Mouse (Mus musculus) ZHBTc4 (cell line): ENCODE measurements around the gene Ces1b.

Experiments used
- DNase-seq: peaks from one replicate; pipeline ENCODE4 v3.0.0-alpha.2; 2011; ENCODE audit warnings: low read depth, low spot score

Ces1b gene

GRCm38 (mm10) chr8:93079887-93080286, at the start of gene Ces1b:
TSS of gene Ces1b (minus strand) at chr8:93080017.
- DNase-seq: no peak

- no peak for DNase-seq
These were observed 46.7 kb upstream of the Ces1b start for GRCm38 (mm10) chr8:93126476-93126875.

- no peak for DNase-seq
These were observed 42.2 kb upstream of the Ces1b start for GRCm38 (mm10) chr8:93122005-93122404.

GRCm38 (mm10) chr8:93095376-93095775, 15.6 kb upstream of the Ces1b start:
- DNase-seq: peak; percentile 38

- peak; percentile 75 for DNase-seq
These were observed 11.5 kb upstream of the Ces1b start for GRCm38 (mm10) chr8:93091324-93091723.

GRCm38 (mm10) chr8:93088686-93089122, 8.9 kb upstream of the Ces1b start:
- no peak for DNase-seq

GRCm38 (mm10) chr8:93088193-93088592, 8.4 kb upstream of the Ces1b start:
- DNase-seq: no peak

- no peak for DNase-seq
These were observed 4.6 kb downstream of the Ces1b start for GRCm38 (mm10) chr8:93075251-93075650.

- peak; percentile 43 for DNase-seq
These were observed 16.2 kb downstream of the Ces1b start for GRCm38 (mm10) chr8:93063416-93064117.

- peak; percentile 51 for DNase-seq
These were observed 20.6 kb downstream of the Ces1b start for GRCm38 (mm10) chr8:93059185-93059584.

GRCm38 (mm10) chr8:93055238-93055637, 24.6 kb downstream of the Ces1b start:
- no peak for DNase-seq

GRCm38 (mm10) chr8:93048510-93049416, 31.1 kb downstream of the Ces1b start:
- no peak for DNase-seq

- no peak for DNase-seq
These were observed 31.7 kb downstream of the Ces1b start, which contains the start of gene Ces1a for GRCm38 (mm10) chr8:93048092-93048491. TSS of gene Ces1a (minus strand) at chr8:93048192.

GRCm38 (mm10) chr8:93043083-93043482, 36.7 kb downstream of the Ces1b start:
- no peak for DNase-seq

GRCm38 (mm10) chr8:93040776-93041567, 38.8 kb downstream of the Ces1b start:
- DNase-seq: peak; percentile 17

GRCm38 (mm10) chr8:93040256-93040655, 39.6 kb downstream of the Ces1b start:
- DNase-seq: no peak

- DNase-seq: peak; percentile 57
These were observed 41.0 kb downstream of the Ces1b start for GRCm38 (mm10) chr8:93038831-93039230.

GRCm38 (mm10) chr8:93030664-93031063, 49.2 kb downstream of the Ces1b start:
- no peak for DNase-seq

- DNase-seq: peak; percentile 17
These were observed 58.1 kb downstream of the Ces1b start for GRCm38 (mm10) chr8:93021738-93022137.

GRCm38 (mm10) chr8:93014300-93014699, 65.5 kb downstream of the Ces1b start:
- DNase-seq: no peak

- no peak for DNase-seq
These were observed 67.6 kb downstream of the Ces1b start for GRCm38 (mm10) chr8:93012226-93012625.

- peak; percentile 73 for DNase-seq
These were observed 68.4 kb downstream of the Ces1b start for GRCm38 (mm10) chr8:93011439-93011838.
